Mouse (Mus musculus): ENCODE measurements around the gene Srsf1. TPM values are rescaled to one million over a fixed set of nuclear protein-coding genes. Genes with fewer than 3 reads are reported as not detected.

The Srsf1 gene
- total RNA-seq (2014; fragmentation: Nextera tagmentation) (241 and 257 TPM in 2 replicates), total RNA-seq (2017) (397 and 406 TPM in 2 replicates), polyA plus RNA-seq (2012) (293 and 298 TPM in 2 replicates)

DNA sequence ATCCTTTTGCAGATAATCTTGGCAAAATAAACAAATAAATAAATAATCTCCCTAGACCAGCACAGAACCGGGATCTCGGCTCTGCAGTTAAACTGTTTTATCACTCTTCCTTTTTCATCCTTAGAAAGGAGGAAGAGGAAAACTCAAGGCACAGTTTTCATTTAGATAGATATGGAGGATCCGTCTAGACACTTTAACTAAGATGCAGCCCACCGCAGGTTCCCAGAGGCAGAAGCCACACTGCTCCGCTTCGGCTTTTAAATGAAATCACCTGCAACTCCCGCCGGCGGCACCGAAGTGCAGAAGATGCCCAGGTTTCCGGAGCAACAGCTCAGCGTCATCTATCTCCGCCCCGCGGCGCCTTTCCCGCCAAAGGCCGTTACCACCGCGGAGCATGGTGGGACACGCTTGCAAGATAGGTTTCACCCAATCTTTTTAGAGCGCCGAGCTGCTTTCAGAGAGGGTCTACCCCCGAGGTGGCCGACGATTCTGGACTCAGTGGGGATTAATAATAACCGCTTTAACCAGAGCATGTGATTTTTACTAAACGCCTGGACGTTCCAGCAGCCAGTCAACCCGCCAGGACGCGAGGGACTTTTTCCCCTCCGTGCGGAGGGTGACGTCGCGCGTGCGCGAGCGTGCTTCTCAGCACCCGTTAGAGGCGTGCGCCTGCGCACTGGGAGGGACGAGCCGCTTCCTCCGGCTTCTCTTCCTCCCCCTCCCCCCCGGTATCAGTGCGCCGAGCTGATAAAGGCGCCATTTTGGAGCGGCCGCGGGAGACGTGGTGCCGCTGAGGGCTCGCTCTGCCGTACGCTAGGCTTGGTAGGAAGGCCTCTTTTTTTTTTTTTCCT lies at the start of gene Srsf1:
TSS of gene Srsf1 (plus strand) at position 430 of the 851 bp plus-strand sequence.
- Histone ChIP-seq H3K27me3 (ENCODE audit: insufficient read depth, low read length) (no peaks in the 10 kb centered on the region), H3K36me3 (replicated peaks) (peaks cover 36% of the 10 kb centered on the region), H3K9me3 (replicated peaks) (no peaks in the 10 kb centered on the region), H3K4me1 (ENCODE audit: insufficient read depth, low read depth, low read length) (peaks cover 27% of the 10 kb centered on the region), H3K4me3 (ENCODE audit: low read depth, low read length) (peak within 1 kb of the TSS; percentile 93)
- TF ChIP-seq GATA2 (IDR thresholded peaks at IDR 0.05; ENCODE audit: borderline replicate concordance, low read depth, low read length), result no peak
- TF ChIP-seq CTCF (IDR thresholded peaks at IDR 0.05; ENCODE audit: low read depth, low read length), result no peak
- no peak for TF ChIP-seq GATA1 (IDR thresholded peaks at IDR 0.05; ENCODE audit: borderline replicate concordance, low read length)
- TF ChIP-seq POLR2AphosphoS5 (IDR thresholded peaks at IDR 0.05; ENCODE audit: insufficient replicate concordance, low read depth, low read length), result no peak
- no peak for TF ChIP-seq TAL1 (conservative IDR thresholded peaks at IDR 0.05; ENCODE audit: low read depth, low read length)
- DNase-seq (ENCODE audit: low spot score) (peak; percentile 78), ATAC-seq (ENCODE audit: extremely low read depth, insufficient number of reproducible peaks, low FRiP score, poor library complexity, severe bottlenecking) (peak; percentile 72)

DNA sequence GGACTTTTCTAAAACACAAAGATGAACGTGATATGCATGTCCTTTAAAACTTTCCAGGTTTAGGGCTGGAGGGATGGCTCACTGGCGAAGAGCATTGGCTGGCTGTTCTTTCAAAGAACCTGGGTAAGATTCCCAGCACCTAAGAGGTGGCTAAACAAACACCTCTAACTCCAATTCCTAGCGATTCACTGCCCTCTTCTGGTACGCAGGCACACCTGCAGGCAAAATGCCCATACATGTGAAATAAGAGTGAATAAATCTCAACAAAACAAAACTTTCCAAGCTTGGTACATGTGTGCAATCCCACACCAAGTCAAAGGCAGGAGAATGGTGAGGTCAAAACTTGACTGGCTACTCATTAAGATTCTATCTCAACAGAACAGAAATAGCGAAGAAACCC lies 47.4 kb upstream of the Srsf1 start:
- peaks cover 15% of the 10 kb centered on the region; the same call in 1 of the 2 replicates for H3K27me3 ChIP-seq (ENCODE audit: insufficient read depth, low read length)
- no peak for TF ChIP-seq GATA2 (IDR thresholded peaks at IDR 0.05; ENCODE audit: borderline replicate concordance, low read depth, low read length)
- TF ChIP-seq GATA1 (IDR thresholded peaks at IDR 0.05; ENCODE audit: borderline replicate concordance, low read length), result no peak
- TF ChIP-seq TAL1 (conservative IDR thresholded peaks at IDR 0.05; ENCODE audit: low read depth, low read length), result no peak
- no peak for TF ChIP-seq POLR2AphosphoS5 (IDR thresholded peaks at IDR 0.05; ENCODE audit: insufficient replicate concordance, low read depth, low read length)
- no peak for TF ChIP-seq CTCF (IDR thresholded peaks at IDR 0.05; ENCODE audit: low read depth, low read length)
- H3K4me3 ChIP-seq (ENCODE audit: low read depth, low read length), result no peak overlapping the region
- H3K4me1 ChIP-seq (ENCODE audit: insufficient read depth, low read depth, low read length), result no peaks in the 10 kb centered on the region
- H3K36me3 ChIP-seq (replicated peaks), result no peaks in the 10 kb centered on the region
- DNase-seq (ENCODE audit: low spot score) (no peak), ATAC-seq (ENCODE audit: extremely low read depth, insufficient number of reproducible peaks, low FRiP score, poor library complexity, severe bottlenecking) (no peak)
- H3K9me3 ChIP-seq (replicated peaks), result no peaks in the 10 kb centered on the region

- ATAC-seq (ENCODE audit: extremely low read depth, insufficient number of reproducible peaks, low FRiP score, poor library complexity, severe bottlenecking) (no peak), DNase-seq (ENCODE audit: low spot score) (no peak)
- TF ChIP-seq CTCF (IDR thresholded peaks at IDR 0.05; ENCODE audit: low read depth, low read length) (no peak), GATA2 (IDR thresholded peaks at IDR 0.05; ENCODE audit: borderline replicate concordance, low read depth, low read length) (no peak), TAL1 (conservative IDR thresholded peaks at IDR 0.05; ENCODE audit: low read depth, low read length) (no peak), GATA1 (IDR thresholded peaks at IDR 0.05; ENCODE audit: borderline replicate concordance, low read length) (no peak), POLR2AphosphoS5 (IDR thresholded peaks at IDR 0.05; ENCODE audit: insufficient replicate concordance, low read depth, low read length) (no peak)
- Histone ChIP-seq H3K9me3 (replicated peaks) (no peaks in the 10 kb centered on the region), H3K4me3 (ENCODE audit: low read depth, low read length) (no peak overlapping the region), H3K36me3 (replicated peaks) (no peaks in the 10 kb centered on the region), H3K27me3 (ENCODE audit: insufficient read depth, low read length) (peaks cover 25% of the 10 kb centered on the region), H3K4me1 (ENCODE audit: insufficient read depth, low read depth, low read length) (no peaks in the 10 kb centered on the region)
Observed at GRCm38 (mm10) chr11:88002738-88003137, 44.4 kb upstream of the Srsf1 start.

GRCm38 (mm10) chr11:88004123-88004522 lies 43.0 kb upstream of the Srsf1 start:
- no peak for TF ChIP-seq GATA1 (IDR thresholded peaks at IDR 0.05; ENCODE audit: borderline replicate concordance, low read length)
- no peak for TF ChIP-seq TAL1 (conservative IDR thresholded peaks at IDR 0.05; ENCODE audit: low read depth, low read length)
- no peak for TF ChIP-seq POLR2AphosphoS5 (IDR thresholded peaks at IDR 0.05; ENCODE audit: insufficient replicate concordance, low read depth, low read length)
- TF ChIP-seq GATA2 (IDR thresholded peaks at IDR 0.05; ENCODE audit: borderline replicate concordance, low read depth, low read length), result no peak
- TF ChIP-seq CTCF (IDR thresholded peaks at IDR 0.05; ENCODE audit: low read depth, low read length), result no peak
- Histone ChIP-seq H3K4me3 (ENCODE audit: low read depth, low read length) (no peak overlapping the region), H3K27me3 (ENCODE audit: insufficient read depth, low read length) (peaks cover 29% of the 10 kb centered on the region), H3K4me1 (ENCODE audit: insufficient read depth, low read depth, low read length) (no peaks in the 10 kb centered on the region), H3K36me3 (replicated peaks) (no peaks in the 10 kb centered on the region), H3K9me3 (replicated peaks) (no peaks in the 10 kb centered on the region)
- ATAC-seq (ENCODE audit: extremely low read depth, insufficient number of reproducible peaks, low FRiP score, poor library complexity, severe bottlenecking) (no peak), DNase-seq (ENCODE audit: low spot score) (no peak)

DNA sequence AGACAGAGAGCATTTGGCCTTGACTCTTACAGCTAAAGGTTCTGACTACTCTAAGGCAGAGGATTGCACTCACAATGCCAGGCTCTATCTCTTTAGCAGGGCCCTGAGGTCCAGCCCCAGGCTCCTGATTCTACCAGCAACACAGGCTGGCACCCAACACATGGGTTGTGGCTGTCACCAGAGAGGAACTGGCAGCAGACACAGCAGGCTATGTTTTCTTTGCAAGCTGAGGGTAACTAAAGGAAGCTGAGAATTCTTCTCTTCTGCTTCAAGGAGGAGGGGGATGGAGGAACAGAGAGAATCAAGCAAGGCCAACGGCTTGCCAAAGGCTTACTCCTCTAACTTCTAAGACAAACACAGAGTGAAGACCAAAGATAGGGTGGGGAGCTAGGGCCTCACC lies 38.5 kb upstream of the Srsf1 start:
- H3K27me3 ChIP-seq (ENCODE audit: insufficient read depth, low read length), result peaks cover 47% of the 10 kb centered on the region
- H3K4me1 ChIP-seq (ENCODE audit: insufficient read depth, low read depth, low read length), result no peaks in the 10 kb centered on the region
- H3K4me3 ChIP-seq (ENCODE audit: low read depth, low read length), result no peak overlapping the region
- H3K36me3 ChIP-seq (replicated peaks), result no peaks in the 10 kb centered on the region
- DNase-seq (ENCODE audit: low spot score) (no peak), ATAC-seq (ENCODE audit: extremely low read depth, insufficient number of reproducible peaks, low FRiP score, poor library complexity, severe bottlenecking) (no peak)
- H3K9me3 ChIP-seq (replicated peaks), result no peaks in the 10 kb centered on the region
- TF ChIP-seq GATA2 (IDR thresholded peaks at IDR 0.05; ENCODE audit: borderline replicate concordance, low read depth, low read length) (no peak), CTCF (IDR thresholded peaks at IDR 0.05; ENCODE audit: low read depth, low read length) (no peak), TAL1 (conservative IDR thresholded peaks at IDR 0.05; ENCODE audit: low read depth, low read length) (no peak), POLR2AphosphoS5 (IDR thresholded peaks at IDR 0.05; ENCODE audit: insufficient replicate concordance, low read depth, low read length) (no peak), GATA1 (IDR thresholded peaks at IDR 0.05; ENCODE audit: borderline replicate concordance, low read length) (no peak)

DNA sequence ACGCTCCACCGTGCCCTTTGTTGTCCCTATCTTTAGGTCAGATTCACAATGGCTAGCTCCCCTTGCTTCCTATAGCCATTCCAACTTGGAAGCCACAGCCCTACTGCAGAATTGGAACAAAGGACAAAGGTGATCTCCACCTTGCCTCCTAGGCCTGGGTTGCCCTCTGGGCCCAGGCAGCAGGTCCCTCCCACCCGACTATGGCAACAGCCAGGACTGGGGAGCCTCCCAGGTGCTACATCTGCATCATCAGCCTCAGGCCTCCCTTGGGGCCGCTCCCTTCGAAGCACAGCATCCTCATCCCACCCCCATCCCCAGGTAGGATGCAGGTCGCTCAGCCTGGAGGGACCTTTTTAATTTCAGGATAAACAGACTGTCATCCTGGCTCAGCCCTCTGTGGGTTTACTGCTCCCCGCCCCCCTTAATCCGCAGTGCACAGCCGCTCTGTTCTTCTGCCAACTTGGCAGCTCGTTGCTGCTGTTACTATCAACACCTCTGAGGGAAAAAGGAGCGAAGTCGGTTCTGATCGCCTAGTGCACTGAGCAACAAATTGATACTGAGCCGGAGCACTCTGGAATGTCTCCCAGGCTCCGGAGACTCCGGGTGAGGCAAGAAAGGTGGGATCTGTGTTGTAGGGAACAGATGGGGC lies 37.5 kb upstream of the Srsf1 start:
- Histone ChIP-seq H3K4me1 (ENCODE audit: insufficient read depth, low read depth, low read length) (no peaks in the 10 kb centered on the region), H3K9me3 (replicated peaks) (no peaks in the 10 kb centered on the region), H3K4me3 (ENCODE audit: low read depth, low read length) (no peak overlapping the region), H3K27me3 (ENCODE audit: insufficient read depth, low read length) (peaks cover 44% of the 10 kb centered on the region), H3K36me3 (replicated peaks) (no peaks in the 10 kb centered on the region)
- TF ChIP-seq CTCF (IDR thresholded peaks at IDR 0.05; ENCODE audit: low read depth, low read length) (no peak), TAL1 (conservative IDR thresholded peaks at IDR 0.05; ENCODE audit: low read depth, low read length) (no peak), POLR2AphosphoS5 (IDR thresholded peaks at IDR 0.05; ENCODE audit: insufficient replicate concordance, low read depth, low read length) (no peak), GATA2 (IDR thresholded peaks at IDR 0.05; ENCODE audit: borderline replicate concordance, low read depth, low read length) (no peak), GATA1 (IDR thresholded peaks at IDR 0.05; ENCODE audit: borderline replicate concordance, low read length) (no peak)
- DNase-seq (ENCODE audit: low spot score), result no peak
- ATAC-seq (ENCODE audit: extremely low read depth, insufficient number of reproducible peaks, low FRiP score, poor library complexity, severe bottlenecking), result no peak

Data from G1E (cell line).